Mouse (Mus musculus): ENCODE results near the gene Chd4.

DNA sequence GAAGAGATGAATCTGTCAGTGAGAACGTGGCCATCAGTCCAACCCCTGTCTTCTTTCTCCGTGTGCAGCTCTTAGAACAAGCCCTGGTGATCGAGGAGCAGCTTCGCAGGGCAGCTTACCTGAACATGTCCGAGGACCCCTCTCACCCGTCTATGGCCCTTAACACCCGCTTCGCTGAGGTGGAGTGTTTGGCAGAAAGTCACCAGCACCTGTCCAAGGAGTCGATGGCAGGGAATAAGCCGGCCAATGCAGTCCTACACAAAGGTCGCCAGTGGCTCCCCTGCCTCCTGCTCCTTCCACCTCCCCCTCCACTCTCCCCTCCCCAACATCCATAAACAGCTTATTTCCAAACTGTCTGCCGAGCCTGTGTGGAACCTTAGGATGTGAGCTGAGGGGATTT lies 32.9 kb downstream of the Chd4 start:
- TF ChIP-seq CTCF (IDR thresholded peaks at IDR 0.05; ENCODE audit: low read depth, low read length) = no peak
- TF ChIP-seq EP300 (IDR thresholded peaks at IDR 0.05; ENCODE audit: insufficient read depth, low read depth, low read length) = no peak
- no peak for TF ChIP-seq POLR2A (IDR thresholded peaks at IDR 0.05; ENCODE audit: insufficient read depth, low read length)

Measured in ES-Bruce4 (cell line).